Mouse (Mus musculus) ES-Bruce4 (cell line): ENCODE measurements around the gene Ppm1j. TPM values are rescaled to one million over a fixed set of nuclear protein-coding genes. Genes with fewer than 3 reads are reported as not detected.

Experiments
- H3K27ac ChIP-seq: 2 replicates; pipeline ENCODE4 v1.5.1; 2012; ENCODE audit warnings: low read length, inconsistent platforms; ENCODE audit not compliant: insufficient read depth
- H3K27me3 ChIP-seq: 2 replicates; pipeline ENCODE4 v1.6.1; 2012; ENCODE audit warnings: mild to moderate bottlenecking, low read length, inconsistent platforms; ENCODE audit not compliant: control insufficient read depth, poor library complexity, insufficient read depth, severe bottlenecking
- H3K36me3 ChIP-seq: 2 replicates; pipeline ENCODE4 v1.6.1; 2012; ENCODE audit warnings: inconsistent platforms, mild to moderate bottlenecking, low read length, moderate library complexity; ENCODE audit not compliant: control insufficient read depth, poor library complexity, insufficient read depth, severe bottlenecking
- H3K4me1 ChIP-seq: one replicate; pipeline ENCODE4 v1.8.1; 2011; ENCODE audit warnings: low read length; ENCODE audit not compliant: control insufficient read depth, insufficient read depth
- H3K4me3 ChIP-seq: 2 replicates; pipeline ENCODE4 v1.5.1; 2011; ENCODE audit warnings: low read depth, mild to moderate bottlenecking, low read length
- H3K9ac ChIP-seq: 2 replicates; pipeline ENCODE4 v1.6.1; 2012; ENCODE audit warnings: low read depth, mild to moderate bottlenecking, inconsistent platforms; ENCODE audit not compliant: poor library complexity, severe bottlenecking
- H3K9me3 ChIP-seq: replicated peaks from 2 replicates; pipeline ENCODE4 v1.6.1; 2012; ENCODE audit warnings: mild to moderate bottlenecking, low read length, inconsistent platforms; ENCODE audit not compliant: control insufficient read depth, poor library complexity, insufficient read depth, severe bottlenecking
- CTCF ChIP-seq: IDR thresholded peaks from one replicate; pipeline ENCODE4 v1.8.1; 2011; ENCODE audit warnings: low read depth, low read length
- EP300 ChIP-seq: IDR thresholded peaks from 2 replicates; pipeline ENCODE4 v1.6.1; 2011; ENCODE audit warnings: low read depth, low read length; ENCODE audit not compliant: insufficient read depth
- POLR2A ChIP-seq: IDR thresholded peaks from one replicate; pipeline ENCODE4 v1.8.1; 2011; ENCODE audit warnings: low read length; ENCODE audit not compliant: insufficient read depth
- polyA plus RNA-seq: library from polyadenylated mRNA; stranded (reverse); fragments of >200 nt; gene quantifications from 2 replicates; pipeline ENCODE4 v1.2.4, GENCODE M21; 2011; ENCODE audit warnings: low read depth; ENCODE audit not compliant: missing spikeins, insufficient read depth, insufficient read length

The Ppm1j gene
- polyA plus RNA-seq, 1 experiment: 23.8 TPM

- H3K27me3 ChIP-seq: no peaks in the 10 kb centered on the region
- no peaks in the 10 kb centered on the region for H3K36me3 ChIP-seq
- no peaks in the 10 kb centered on the region for H3K9me3 ChIP-seq
- H3K4me3 ChIP-seq: no peak overlapping the region
- TF ChIP-seq EP300 (0 out of 2 replicates have a peak, but pooled peaks have one; percentile 50), POLR2A (no peak)
- H3K4me1 ChIP-seq: peaks cover 4% of the 10 kb centered on the region
- no peak overlapping the region for H3K9ac ChIP-seq
- peak overlapping the region; percentile 98 for H3K27ac ChIP-seq
These were observed 33.9 kb downstream of the Ppm1j start for GRCm38 (mm10) chr3:104814746-104815145.

DNA sequence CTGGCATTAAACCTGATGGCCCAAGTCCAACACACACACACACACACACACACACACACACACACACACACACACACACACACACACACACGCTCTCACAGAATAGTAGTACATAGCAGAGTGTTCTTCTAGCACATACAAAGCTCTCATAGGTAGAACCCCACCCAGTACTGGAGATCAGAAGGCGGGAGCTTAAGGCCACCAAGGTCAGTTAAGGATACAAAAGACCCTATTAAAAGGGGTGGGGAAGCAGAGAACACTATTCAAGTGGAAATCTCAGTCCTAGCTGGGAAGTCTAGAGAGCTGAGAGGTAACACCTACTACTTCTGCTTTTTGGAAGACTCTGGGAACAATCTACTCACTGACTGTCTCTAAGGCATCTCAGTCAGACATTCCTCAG is 34.5 kb downstream of the Ppm1j start:
- Histone ChIP-seq H3K4me1 (peaks cover 4% of the 10 kb centered on the region), H3K36me3 (no peaks in the 10 kb centered on the region), H3K27ac (peak overlapping the region; percentile 98), H3K4me3 (no peak overlapping the region), H3K9me3 (no peaks in the 10 kb centered on the region), H3K9ac (no peak overlapping the region), H3K27me3 (no peaks in the 10 kb centered on the region)
- TF ChIP-seq CTCF (no peak), EP300 (no peak), POLR2A (no peak)

DNA sequence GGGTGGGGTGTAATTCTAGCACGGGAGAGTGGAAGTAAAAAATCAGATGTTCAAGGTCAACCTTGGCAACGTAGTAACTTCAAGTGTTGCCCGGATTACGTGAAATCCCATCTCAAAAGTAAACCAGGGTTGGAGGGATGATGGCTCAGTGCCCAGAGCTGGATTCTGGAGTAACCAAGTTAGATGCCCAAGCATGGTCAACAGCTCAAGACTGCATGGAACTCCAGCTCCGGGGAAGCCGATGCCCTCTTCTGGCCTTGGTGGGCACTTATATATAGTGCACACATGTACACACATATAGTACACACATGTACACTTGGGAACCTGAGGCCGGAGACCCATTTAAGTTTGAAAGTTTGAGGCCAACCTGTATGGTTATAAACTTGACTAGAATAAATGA is 35.3 kb downstream of the Ppm1j start:
- Histone ChIP-seq H3K27me3 (no peaks in the 10 kb centered on the region), H3K9me3 (no peaks in the 10 kb centered on the region), H3K9ac (peak overlapping the region; percentile 51), H3K27ac (peak overlapping the region; percentile 99), H3K36me3 (no peaks in the 10 kb centered on the region; the same call in 1 of the 2 replicates), H3K4me1 (peaks cover 5% of the 10 kb centered on the region), H3K4me3 (no peak overlapping the region; the same call in 1 of the 2 replicates)
- TF ChIP-seq EP300: no peak
- peak; percentile 18 for TF ChIP-seq CTCF
- no peak for TF ChIP-seq POLR2A

GRCm38 (mm10) chr3:104817481-104817990 is 36.7 kb downstream of the Ppm1j start:
- H3K9ac ChIP-seq: peak overlapping the region; percentile 91
- H3K4me3 ChIP-seq: peak overlapping the region; percentile 72
- no peaks in the 10 kb centered on the region for H3K27me3 ChIP-seq
- peaks cover 5% of the 10 kb centered on the region for H3K4me1 ChIP-seq
- TF ChIP-seq POLR2A (no peak), CTCF (no peak), EP300 (no peak)
- H3K27ac ChIP-seq: peak overlapping the region; percentile 31
- H3K36me3 ChIP-seq: no peaks in the 10 kb centered on the region; the same call in 1 of the 2 replicates
- no peaks in the 10 kb centered on the region for H3K9me3 ChIP-seq

DNA sequence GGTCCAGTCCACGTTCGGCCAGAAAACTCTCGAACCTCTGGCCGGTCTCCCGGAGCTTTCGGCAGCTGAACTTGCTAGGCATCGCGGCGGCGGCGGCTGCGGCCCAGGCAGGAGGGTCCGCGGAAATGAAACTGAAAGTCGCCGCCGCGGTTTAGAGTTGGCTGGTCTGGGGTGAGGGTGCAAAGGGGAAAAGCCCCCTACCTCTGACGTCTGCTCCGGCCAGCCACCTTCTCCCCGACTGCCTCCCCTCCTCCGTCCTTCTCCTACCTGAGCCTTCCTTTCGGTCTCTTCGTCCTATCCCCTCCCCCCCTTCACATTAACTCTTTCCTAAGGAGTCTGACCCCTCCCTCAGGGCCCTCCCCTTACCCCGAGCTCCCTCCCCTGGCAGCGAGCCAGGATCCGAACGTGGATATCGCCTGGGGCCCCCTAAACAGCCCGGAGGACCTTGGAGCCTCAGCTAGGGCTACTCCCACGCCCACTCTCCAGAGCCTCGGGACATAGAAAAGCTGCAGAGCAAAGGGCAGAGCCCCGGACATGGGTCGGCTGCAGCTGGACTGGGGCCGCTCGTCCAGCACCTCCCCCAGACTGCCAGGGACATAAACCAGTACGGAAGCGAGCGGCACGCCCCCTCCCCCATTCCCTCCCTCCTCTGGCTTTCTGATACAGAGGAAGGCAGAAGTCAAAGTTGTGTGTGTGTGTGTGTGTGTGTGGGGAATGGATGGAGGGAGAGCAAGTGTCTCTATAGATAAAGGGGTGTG is 37.3 kb downstream of the Ppm1j start, which contains the start of gene Mov10:
TSS of gene Mov10 (minus strand) at position 573 of the 758 bp plus-strand sequence.
- H3K9ac ChIP-seq: peak within 1 kb of the TSS; percentile 91
- H3K4me1 ChIP-seq: peaks cover 5% of the 10 kb centered on the region
- no peaks in the 10 kb centered on the region for H3K27me3 ChIP-seq
- H3K27ac ChIP-seq: peak within 1 kb of the TSS; percentile 64
- no peaks in the 10 kb centered on the region for H3K9me3 ChIP-seq
- peak; percentile 61 for TF ChIP-seq POLR2A
- no peak for TF ChIP-seq CTCF
- 0 out of 2 replicates have a peak, but pooled peaks have one; percentile 17 for TF ChIP-seq EP300
- peak within 1 kb of the TSS; percentile 72 for H3K4me3 ChIP-seq
- no peaks in the 10 kb centered on the region; the same call in 1 of the 2 replicates for H3K36me3 ChIP-seq

DNA sequence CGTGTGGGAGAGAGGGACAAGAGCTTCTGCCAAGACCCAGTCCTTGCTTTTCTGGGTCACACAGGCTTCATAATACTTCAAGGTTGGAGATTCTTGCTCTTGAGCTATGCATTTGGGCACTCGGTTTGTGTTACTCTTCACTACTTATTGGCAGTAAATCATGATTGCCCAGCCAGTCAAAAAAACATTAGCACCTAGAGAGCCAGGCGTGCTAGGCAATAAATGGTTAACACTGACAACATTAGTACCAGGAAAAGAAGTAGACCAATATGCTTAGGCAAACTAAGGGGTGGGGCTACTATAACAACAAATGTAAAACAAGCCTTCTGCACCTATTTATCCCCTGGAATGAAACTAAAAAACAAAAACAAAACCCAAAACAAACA is 37.9 kb downstream of the Ppm1j start:
- Histone ChIP-seq H3K27ac (peak overlapping the region; percentile 23), H3K36me3 (no peaks in the 10 kb centered on the region; the same call in 1 of the 2 replicates), H3K4me1 (peaks cover 5% of the 10 kb centered on the region), H3K9ac (peak overlapping the region; percentile 91; the same call in 1 of the 2 replicates), H3K27me3 (no peaks in the 10 kb centered on the region), H3K9me3 (no peaks in the 10 kb centered on the region), H3K4me3 (peak overlapping the region; percentile 72)
- TF ChIP-seq CTCF (no peak), POLR2A (no peak), EP300 (no peak)
